Mouse (Mus musculus): ENCODE results near the gene Mpzl1. TPM values are rescaled to one million over a fixed set of nuclear protein-coding genes. Genes with fewer than 3 reads are reported as not detected.
"Not testable (repeated sequence)": the region's sequence is repeated elsewhere in the genome, so short reads cannot be mapped to it uniquely, and the experiment has no call there.

Mpzl1 gene
- 140 and 148 TPM in 2 replicates for polyA plus RNA-seq (2016; fragmentation: Nextera tagmentation; extraction: Ambion mirVana)

DNA sequence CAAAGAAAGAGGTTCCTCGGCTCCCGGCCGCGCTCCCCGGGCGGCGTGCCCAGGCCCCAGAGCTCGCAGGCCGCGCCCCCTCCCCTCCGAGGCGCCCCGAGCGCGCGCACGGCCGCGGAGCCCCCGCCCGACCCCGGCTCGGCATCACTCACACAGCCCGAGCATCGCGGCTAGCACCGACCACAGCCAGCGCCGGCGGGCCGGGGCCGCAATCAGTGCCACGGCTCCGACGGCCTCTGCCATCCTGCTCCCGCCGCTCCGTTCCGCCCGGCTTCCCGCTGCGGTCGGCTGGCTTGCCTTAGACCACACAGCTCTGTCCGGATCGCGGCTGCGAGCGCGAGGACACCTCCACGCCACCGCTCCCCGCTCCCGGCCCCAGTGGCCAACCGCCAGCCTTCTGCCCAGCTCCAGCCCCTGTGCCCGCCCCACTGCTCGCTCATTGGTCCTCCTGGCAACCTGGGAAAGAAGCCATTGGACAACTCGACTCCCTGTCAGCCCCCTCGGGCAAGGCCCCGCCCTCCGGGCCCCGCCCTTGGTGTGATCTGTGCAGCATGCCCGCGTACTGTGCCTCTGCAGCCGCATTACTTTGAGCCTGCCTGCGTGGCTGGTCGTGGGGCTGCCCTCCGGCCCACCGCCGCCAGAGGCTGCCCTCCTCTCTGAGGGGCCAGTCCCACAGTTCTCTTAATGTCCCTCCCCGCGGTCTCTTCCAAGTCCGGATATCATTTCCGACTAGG, at the start of gene Mpzl1:
Mpzl1 (minus strand) TSS at position 388 of the 734 bp plus-strand sequence.
- peak; percentile 100 for ATAC-seq (ENCODE audit: low FRiP score)
- H3K27me3 ChIP-seq = no peaks in the 10 kb centered on the region
- WGBS = under 1% methylated on average over 61 of the region's 73 CpGs

GRCm38 (mm10) chr1:165682056-165682853, 47.9 kb upstream of the Mpzl1 start:
- no peak overlapping the region for H3K27ac ChIP-seq
- WGBS = 80% methylated on average over 18 of the region's 18 CpGs

More for the DNA sequence above, at the start of gene Mpzl1:
- H3K9me3 ChIP-seq (replicated peaks) = no peaks in the 10 kb centered on the region
- peak within 1 kb of the TSS; percentile 92 for H3K9ac ChIP-seq
- no peaks in the 10 kb centered on the region for H3K36me3 ChIP-seq
- H3K4me1 ChIP-seq = peaks cover 29% of the 10 kb centered on the region
- H3K4me3 ChIP-seq = peak within 1 kb of the TSS; percentile 81
- H3K27ac ChIP-seq = peak within 1 kb of the TSS; percentile 94
- peak within 1 kb of the TSS; percentile 62 for H3K4me2 ChIP-seq (replicated peaks)

DNA sequence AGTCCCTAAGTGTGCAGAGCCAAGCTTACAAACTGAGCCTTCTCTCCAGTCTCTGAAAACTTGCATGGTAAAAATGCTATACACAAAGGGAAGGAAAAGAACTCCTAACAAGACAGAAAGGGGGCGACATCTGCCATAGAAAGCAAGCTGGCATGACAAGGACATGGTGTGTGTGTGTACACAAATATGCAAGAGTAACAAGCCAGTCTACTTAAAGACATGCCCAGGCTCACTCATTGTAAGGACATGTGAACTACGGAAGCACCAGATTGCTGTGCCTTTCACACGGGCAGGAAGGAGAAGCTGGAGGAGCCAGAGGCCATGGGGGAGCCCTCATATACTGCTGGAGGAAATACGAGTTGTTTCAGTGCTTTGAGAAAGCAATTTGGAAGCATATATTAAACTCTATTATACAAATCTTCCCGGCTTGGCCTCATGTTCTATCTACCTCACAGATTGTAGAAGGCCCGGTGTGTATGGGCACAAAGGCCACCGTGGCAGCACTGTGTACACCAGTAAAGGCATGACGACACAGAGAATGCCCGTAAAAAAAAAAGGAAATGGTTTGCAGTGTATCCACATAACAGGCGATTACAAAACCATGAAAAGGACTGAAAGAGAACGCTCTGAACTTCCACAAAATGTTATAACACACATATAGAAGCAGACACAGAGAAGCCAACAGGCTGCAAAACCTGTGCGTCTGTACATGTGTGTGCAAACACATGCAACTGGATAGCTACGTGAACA, 46.9 kb upstream of the Mpzl1 start:
- Histone ChIP-seq H3K27ac (no peak overlapping the region), H3K36me3 (no peaks in the 10 kb centered on the region), H3K4me3 (no peak overlapping the region), H3K9ac (no peak overlapping the region), H3K4me1 (no peaks in the 10 kb centered on the region; the same call in 1 of the 2 replicates), H3K4me2 (replicated peaks) (no peak overlapping the region), H3K9me3 (replicated peaks) (no peaks in the 10 kb centered on the region), H3K27me3 (no peaks in the 10 kb centered on the region)
- no peak for ATAC-seq (ENCODE audit: low FRiP score)
- WGBS = 68% methylated on average over 13 of the region's 13 CpGs

More at GRCm38 (mm10) chr1:165682056-165682853, 47.9 kb upstream of the Mpzl1 start:
- Histone ChIP-seq H3K36me3 (no peaks in the 10 kb centered on the region), H3K27me3 (no peaks in the 10 kb centered on the region), H3K4me1 (no peaks in the 10 kb centered on the region; the same call in 1 of the 2 replicates), H3K9me3 (replicated peaks) (no peaks in the 10 kb centered on the region), H3K4me3 (no peak overlapping the region), H3K9ac (no peak overlapping the region), H3K4me2 (replicated peaks) (no peak overlapping the region)
- no peak for ATAC-seq (ENCODE audit: low FRiP score)

DNA sequence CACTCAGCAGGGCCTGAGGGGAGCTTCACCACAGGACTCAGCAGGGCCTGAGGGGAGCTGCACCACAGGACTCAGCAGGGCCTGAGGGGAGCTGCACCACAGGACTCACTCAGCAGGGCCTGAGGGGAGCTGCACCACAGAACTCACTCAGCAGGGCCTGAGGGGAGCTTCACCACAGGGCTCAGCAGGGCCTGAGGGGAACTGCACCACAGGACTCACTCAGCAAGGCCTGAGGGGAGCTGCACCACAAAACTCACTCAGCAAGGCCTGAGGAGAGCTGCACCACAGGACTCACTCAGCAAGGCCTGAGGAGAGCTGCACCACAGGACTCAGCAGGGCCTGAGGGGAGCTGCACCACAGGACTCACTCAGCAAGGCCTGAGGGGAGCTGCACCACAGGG, 45.7 kb upstream of the Mpzl1 start:
- not testable (repeated sequence) for H3K4me1 ChIP-seq; H3K27ac ChIP-seq; H3K9ac ChIP-seq; H3K4me2 ChIP-seq (replicated peaks); H3K27me3 ChIP-seq; H3K9me3 ChIP-seq (replicated peaks); H3K36me3 ChIP-seq; ATAC-seq (ENCODE audit: low FRiP score); H3K4me3 ChIP-seq

DNA sequence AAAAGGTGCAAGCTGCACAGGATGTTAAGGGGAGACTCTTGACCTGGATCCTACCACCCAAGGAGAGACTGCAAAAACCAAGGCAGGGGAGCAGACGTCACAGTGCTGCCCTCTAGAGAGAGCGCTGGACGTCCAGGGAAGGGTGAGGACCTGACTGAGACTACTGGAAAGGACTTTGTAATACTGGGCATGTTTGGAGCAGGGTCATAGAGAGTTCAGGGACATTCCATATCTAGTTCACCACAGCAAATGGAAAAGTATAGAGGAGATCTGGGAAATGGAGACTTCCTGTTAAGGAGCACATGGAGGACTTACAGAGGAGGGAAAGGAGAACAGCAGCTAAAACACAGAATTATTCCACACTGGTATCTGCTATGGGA, 45.3 kb upstream of the Mpzl1 start:
- Histone ChIP-seq H3K27ac (no peak overlapping the region), H3K4me1 (no peaks in the 10 kb centered on the region; the same call in 1 of the 2 replicates), H3K36me3 (no peaks in the 10 kb centered on the region), H3K9ac (no peak overlapping the region), H3K4me3 (no peak overlapping the region), H3K9me3 (replicated peaks) (no peaks in the 10 kb centered on the region), H3K27me3 (no peaks in the 10 kb centered on the region), H3K4me2 (replicated peaks) (no peak overlapping the region)
- ATAC-seq (ENCODE audit: low FRiP score) = no peak
- 25% methylated on average over 3 of the region's 3 CpGs for whole genome bisulfite sequencing

DNA sequence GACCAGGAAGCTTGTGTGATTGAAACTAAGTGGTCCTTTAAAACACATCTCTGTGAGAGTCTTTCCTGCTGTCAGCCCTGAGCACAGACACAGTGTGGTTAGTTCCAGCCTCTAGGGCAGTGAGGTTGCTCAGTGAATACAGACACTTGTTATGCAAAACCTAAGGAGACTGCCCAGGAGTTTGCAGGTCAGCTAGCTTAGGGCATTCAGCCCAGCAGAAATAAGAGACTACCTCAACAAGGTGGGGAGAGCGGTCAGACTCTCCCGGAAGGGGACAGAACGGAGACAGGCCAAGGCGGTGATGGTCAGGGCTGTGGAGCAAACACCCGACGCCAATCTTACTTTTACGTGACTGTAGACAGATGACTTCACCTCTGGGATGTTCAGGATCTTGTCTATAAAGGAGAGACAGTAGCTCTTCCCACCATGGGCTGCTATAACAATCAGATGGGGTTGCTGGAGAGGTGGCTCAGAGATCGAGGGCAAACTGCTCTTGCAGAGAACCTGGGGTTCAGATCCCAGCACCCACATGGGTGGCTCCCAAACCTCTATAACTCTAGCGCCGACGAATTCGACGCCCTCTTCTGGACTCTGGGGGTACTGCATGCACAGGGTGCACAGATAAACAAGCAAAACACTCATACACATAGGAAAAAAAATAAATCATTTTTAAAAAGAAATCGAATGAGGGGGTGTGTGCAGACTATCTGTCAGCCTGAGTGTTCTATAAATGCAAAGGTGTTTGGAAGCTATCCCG, 44.7 kb upstream of the Mpzl1 start:
- Histone ChIP-seq H3K27ac (no peak overlapping the region), H3K9ac (no peak overlapping the region), H3K4me1 (no peaks in the 10 kb centered on the region; the same call in 1 of the 2 replicates), H3K4me3 (no peak overlapping the region), H3K36me3 (no peaks in the 10 kb centered on the region), H3K27me3 (no peaks in the 10 kb centered on the region), H3K4me2 (replicated peaks) (no peak overlapping the region), H3K9me3 (replicated peaks) (no peaks in the 10 kb centered on the region)
- ATAC-seq (ENCODE audit: low FRiP score) = no peak
- 64% methylated on average over 15 of the region's 15 CpGs for WGBS

DNA sequence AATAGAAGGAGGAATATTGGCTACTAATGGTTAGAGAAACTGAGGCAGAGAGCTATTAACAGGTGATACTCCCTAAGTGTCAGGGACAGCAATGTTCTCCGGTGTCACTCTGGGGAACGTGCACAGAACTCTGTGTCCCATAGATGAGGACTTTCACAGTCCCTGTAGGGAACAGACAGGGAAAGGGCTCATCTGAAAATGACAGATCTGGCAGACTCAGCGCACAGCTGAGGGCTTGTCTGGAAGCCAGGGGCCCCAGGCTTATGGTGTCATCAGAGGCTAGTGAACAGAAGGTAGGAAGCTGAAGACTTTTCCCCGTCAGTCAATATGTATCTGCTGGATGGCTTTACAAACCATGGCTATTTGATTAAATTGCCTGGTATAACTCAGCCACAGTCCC, 43.2 kb upstream of the Mpzl1 start:
- 61% methylated on average over 4 of the region's 4 CpGs for WGBS
- Histone ChIP-seq H3K4me3 (no peak overlapping the region), H3K27ac (no peak overlapping the region), H3K36me3 (no peaks in the 10 kb centered on the region), H3K9ac (no peak overlapping the region), H3K9me3 (replicated peaks) (no peaks in the 10 kb centered on the region), H3K4me2 (replicated peaks) (no peak overlapping the region), H3K4me1 (no peaks in the 10 kb centered on the region; the same call in 1 of the 2 replicates), H3K27me3 (no peaks in the 10 kb centered on the region)
- no peak for ATAC-seq (ENCODE audit: low FRiP score)

DNA sequence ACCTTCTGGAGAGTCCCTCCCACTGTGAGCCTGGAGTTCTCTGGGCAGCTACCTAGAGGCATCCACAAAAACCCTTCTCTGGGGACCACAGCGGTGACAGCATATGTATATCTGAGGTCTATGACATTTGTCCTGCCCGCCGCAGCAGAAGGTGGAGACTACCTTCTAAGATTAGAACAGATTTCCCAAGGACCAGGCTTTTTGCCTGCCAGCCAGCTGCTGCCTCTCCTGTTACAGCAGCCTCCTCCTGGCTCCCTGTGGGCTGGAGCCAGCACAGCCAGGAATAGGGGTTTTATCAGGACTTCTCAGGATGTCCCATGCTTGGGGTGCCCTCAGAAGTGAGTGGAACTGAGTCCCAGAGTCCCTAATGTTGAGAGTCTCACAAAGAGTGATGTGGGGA, 42.7 kb upstream of the Mpzl1 start:
- Histone ChIP-seq H3K9me3 (replicated peaks) (no peaks in the 10 kb centered on the region), H3K4me1 (no peaks in the 10 kb centered on the region; the same call in 1 of the 2 replicates), H3K9ac (no peak overlapping the region), H3K27ac (no peak overlapping the region), H3K36me3 (no peaks in the 10 kb centered on the region), H3K27me3 (no peaks in the 10 kb centered on the region), H3K4me2 (replicated peaks) (no peak overlapping the region), H3K4me3 (no peak overlapping the region)
- 63% methylated on average over 3 of the region's 3 CpGs for WGBS
- ATAC-seq (ENCODE audit: low FRiP score) = no peak

DNA sequence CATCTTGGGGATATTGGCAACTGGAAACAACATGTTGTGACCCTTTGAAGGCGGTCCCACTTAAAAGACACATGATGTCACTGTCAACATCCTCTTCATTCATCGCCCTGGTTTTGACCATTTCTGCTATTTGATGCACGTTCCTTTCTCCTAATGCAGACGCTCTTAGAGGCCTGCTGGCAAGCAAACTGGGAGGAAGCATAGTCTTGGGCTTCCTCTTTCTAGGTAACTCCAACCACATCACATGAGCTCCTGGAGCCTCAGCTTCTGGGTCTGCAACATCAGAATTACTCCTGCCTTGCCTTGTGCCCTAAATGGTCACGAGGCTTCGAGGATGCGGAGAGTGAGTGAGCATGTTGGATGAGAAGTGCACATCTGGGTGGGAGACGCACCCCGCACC, 40.8 kb upstream of the Mpzl1 start:
- H3K36me3 ChIP-seq = no peaks in the 10 kb centered on the region
- no peak overlapping the region for H3K9ac ChIP-seq
- H3K4me2 ChIP-seq (replicated peaks) = no peak overlapping the region
- WGBS = 87% methylated on average over 9 of the region's 9 CpGs
- no peak overlapping the region for H3K4me3 ChIP-seq
- no peak for ATAC-seq (ENCODE audit: low FRiP score)
- no peaks in the 10 kb centered on the region for H3K27me3 ChIP-seq
- H3K27ac ChIP-seq = no peak overlapping the region
- no peaks in the 10 kb centered on the region for H3K9me3 ChIP-seq (replicated peaks)
- no peaks in the 10 kb centered on the region; the same call in 1 of the 2 replicates for H3K4me1 ChIP-seq

- Histone ChIP-seq H3K27ac (no peak overlapping the region), H3K4me3 (no peak overlapping the region), H3K27me3 (no peaks in the 10 kb centered on the region), H3K4me1 (no peaks in the 10 kb centered on the region), H3K36me3 (no peaks in the 10 kb centered on the region), H3K9ac (no peak overlapping the region), H3K9me3 (replicated peaks) (no peaks in the 10 kb centered on the region), H3K4me2 (replicated peaks) (no peak overlapping the region)
- ATAC-seq (ENCODE audit: low FRiP score) = no peak
- WGBS = 82% methylated on average over 9 of the region's 9 CpGs
These were observed 38.0 kb upstream of the Mpzl1 start for GRCm38 (mm10) chr1:165672355-165672754.

GRCm38 (mm10) chr1:165670056-165670455, 35.7 kb upstream of the Mpzl1 start:
- Histone ChIP-seq H3K4me2 (replicated peaks) (no peak overlapping the region), H3K4me1 (no peaks in the 10 kb centered on the region), H3K4me3 (no peak overlapping the region), H3K27me3 (no peaks in the 10 kb centered on the region), H3K9ac (no peak overlapping the region), H3K36me3 (no peaks in the 10 kb centered on the region), H3K27ac (no peak overlapping the region), H3K9me3 (replicated peaks) (no peaks in the 10 kb centered on the region)
- ATAC-seq (ENCODE audit: low FRiP score) = no peak
- WGBS = 83% methylated on average over 6 of the region's 6 CpGs

Data from hindbrain, embryonic 12.5 days (tissue).